Mouse (Mus musculus) liver, embryonic 14.5 days (tissue): Measurements from ENCODE around the gene Fars2.

Experiments
- CTCF ChIP-seq: IDR thresholded peaks from 2 replicates; pipeline ENCODE4 v1.5.1; 2016; ENCODE audit warnings: antibody characterized with exemption, low read depth, control low read depth
- EP300 ChIP-seq: IDR thresholded peaks from 2 replicates; pipeline ENCODE4 v1.6.1; 2016; ENCODE audit warnings: antibody characterized with exemption, low read depth

- TF ChIP-seq CTCF = no peak
- TF ChIP-seq EP300 = no peak
Measured at GRCm38 (mm10) chr13:36518144-36518571, 400.9 kb downstream of the Fars2 start.
